Comparison of ENCODE assay signal across 18 mouse cellular contexts in the genomic region with DNA sequence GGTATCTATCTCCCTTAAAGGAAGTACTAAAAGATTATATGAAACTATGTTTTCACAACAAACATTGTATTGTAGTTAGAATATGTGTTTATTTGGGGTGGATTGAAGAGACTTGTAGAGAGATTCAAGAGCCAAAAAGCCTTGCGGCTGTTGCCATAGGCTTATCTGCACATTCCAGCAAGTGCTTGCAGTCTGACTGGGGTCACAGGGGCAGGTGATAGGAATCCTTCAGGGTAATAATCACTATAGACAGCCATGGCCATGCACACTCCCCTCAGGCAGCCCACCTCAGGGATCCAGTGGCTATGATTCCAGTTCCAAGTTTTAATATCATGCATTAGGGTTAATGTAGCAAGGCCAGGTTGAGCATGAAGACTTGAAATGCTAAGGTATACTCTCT.
DNase-seq lines count a peak whose midpoint lies in the region; ATAC-seq lines count a peak whose summit lies in the region.
"Had no signal": no experiment of that assay in that cellular context is flagged by ENCODE, and none has a peak within 500 bp of the region (broad histone marks: within the 10 kb centered on the region; RNA-seq: fewer than 3 reads in every experiment).

No protein-coding gene starts in this region.

- ATAC-seq in liver, embryonic 11.5 days (replicated peaks; ENCODE audit: low FRiP score), result peak; percentile 92
- peak; percentile 91 for ATAC-seq in liver, embryonic 15.5 days (ENCODE audit: insufficient read depth)
- ATAC-seq: forebrain, postnatal 0 days; hindbrain, embryonic 16.5 days had no signal

- H3K4me3 ChIP-seq in heart, embryonic 10.5 days, result no peak overlapping the region
- no peak overlapping the region for H3K4me3 ChIP-seq in liver, embryonic 11.5 days (ENCODE audit: low read depth, low read length)
- H3K4me3 ChIP-seq in liver, embryonic 15.5 days (replicated peaks), result no peak overlapping the region
- H3K4me3 ChIP-seq: embryonic facial prominence, embryonic 13.5 days; forebrain, embryonic 12.5 days; hindbrain, embryonic 12.5 days had no signal

- intact Hi-C loops in heart, postnatal 36 days (cut with DNase I), result no loop called here

- H3K27ac ChIP-seq in heart, embryonic 10.5 days, result no peak overlapping the region
- H3K27ac ChIP-seq in liver, embryonic 11.5 days (ENCODE audit: low read depth, low read length), result no peak overlapping the region
- H3K27ac ChIP-seq in liver, embryonic 15.5 days (replicated peaks), result no peak overlapping the region
- H3K27ac ChIP-seq: embryonic facial prominence, embryonic 13.5 days; forebrain, embryonic 12.5 days; hindbrain, embryonic 12.5 days had no signal

- no peak overlapping the region for H3K4me2 ChIP-seq in liver, embryonic 11.5 days
- H3K4me2 ChIP-seq in liver, embryonic 15.5 days, result no peak overlapping the region
- H3K4me2 ChIP-seq: embryonic facial prominence, embryonic 13.5 days; forebrain, embryonic 12.5 days; heart, embryonic 11.5 days; hindbrain, embryonic 12.5 days had no signal

- H3K9me3 ChIP-seq in heart, embryonic 10.5 days, result no peaks in the 10 kb centered on the region
- H3K9me3 ChIP-seq in liver, embryonic 11.5 days (ENCODE audit: control insufficient read depth, low read length), result no peaks in the 10 kb centered on the region
- H3K9me3 ChIP-seq in liver, embryonic 15.5 days (replicated peaks), result no peaks in the 10 kb centered on the region
- H3K9me3 ChIP-seq: embryonic facial prominence, embryonic 13.5 days; forebrain, embryonic 12.5 days; hindbrain, embryonic 12.5 days had no signal

- WGBS in heart, embryonic 10.5 days, result 32% methylated on average over 1 of the region's 1 CpGs
- 39% methylated on average over 1 of the region's 1 CpGs for WGBS in liver, embryonic 11.5 days
- WGBS in liver, embryonic 15.5 days (ENCODE audit: insufficient replicate concordance), result 57% methylated on average over 1 of the region's 1 CpGs

- 0 out of 2 replicates have a peak, but pooled peaks cover 5% of the 10 kb centered on the region for H3K27me3 ChIP-seq in heart, embryonic 10.5 days (ENCODE audit: insufficient read depth, poor library complexity, severe bottlenecking)
- no peaks in the 10 kb centered on the region; the same call in 1 of the 2 replicates for H3K27me3 ChIP-seq in liver, embryonic 11.5 days (replicated peaks; ENCODE audit: control insufficient read depth, insufficient read depth, low read length)
- H3K27me3 ChIP-seq in liver, embryonic 15.5 days, result 0 out of 2 replicates have a peak, but pooled peaks cover 3% of the 10 kb centered on the region
- H3K27me3 ChIP-seq: embryonic facial prominence, embryonic 13.5 days; hindbrain, embryonic 12.5 days had no signal

- no peaks in the 10 kb centered on the region for H3K36me3 ChIP-seq in heart, embryonic 10.5 days
- no peaks in the 10 kb centered on the region for H3K36me3 ChIP-seq in liver, embryonic 11.5 days (ENCODE audit: control insufficient read depth, insufficient read depth, low read length)
- no peaks in the 10 kb centered on the region for H3K36me3 ChIP-seq in liver, embryonic 15.5 days (replicated peaks)
- H3K36me3 ChIP-seq: embryonic facial prominence, embryonic 13.5 days; forebrain, embryonic 12.5 days; hindbrain, embryonic 12.5 days had no signal

- peaks cover 9% of the 10 kb centered on the region; the same call in 1 of the 2 replicates for H3K4me1 ChIP-seq in heart, embryonic 10.5 days
- H3K4me1 ChIP-seq in liver, embryonic 11.5 days (replicated peaks; ENCODE audit: control insufficient read depth, insufficient read depth, low read length), result no peaks in the 10 kb centered on the region
- peaks cover 8% of the 10 kb centered on the region; the same call in 1 of the 2 replicates for H3K4me1 ChIP-seq in liver, embryonic 15.5 days (replicated peaks)
- H3K4me1 ChIP-seq: embryonic facial prominence, embryonic 13.5 days; forebrain, embryonic 12.5 days; hindbrain, embryonic 12.5 days had no signal

- peak; percentile 81 for DNase-seq in heart, embryonic 10.5 days (ENCODE audit: low spot score)
- no peak for DNase-seq in heart, postnatal 36 days
- no peak for DNase-seq in liver, embryonic 11.5 days (ENCODE audit: low spot score)
- DNase-seq in yolk sac, embryonic 10.5 days (ENCODE audit: low spot score), result peak; percentile 18
- no peak for DNase-seq in kidney, adult 9 months
- no peak for DNase-seq in left cerebral cortex, adult 8-10 months (ENCODE audit: low spot score in 2 of 2)
- DNase-seq: adrenal gland, postnatal 10 days; cerebellum, adult 11 months; cerebellum, adult 9-10 months; cerebellum, postnatal 25 days; forebrain, postnatal 0 days; gastrocnemius, postnatal 25 days had no signal

- no peak overlapping the region for H3K9ac ChIP-seq in liver, embryonic 11.5 days (ENCODE audit: low read depth, low read length)
- no peak overlapping the region for H3K9ac ChIP-seq in liver, embryonic 15.5 days
- H3K9ac ChIP-seq: embryonic facial prominence, embryonic 13.5 days; forebrain, embryonic 12.5 days; forebrain, postnatal 0 days; hindbrain, embryonic 12.5 days had no signal

Comparison
In these comparisons a context has a peak if more than half of its experiments do, and no peak if none do; other contexts are left out.
1. DNase-seq: peak in heart, embryonic 10.5 days (single experiment) and yolk sac, embryonic 10.5 days (single experiment); none in heart, postnatal 36 days (0 of 2), liver, embryonic 11.5 days (single experiment), kidney, adult 9 months (single experiment) and left cerebral cortex, adult 8-10 months (0 of 2).